Mouse (Mus musculus): Measurements from ENCODE around the gene Itsn1.
A peak's percentile ranks its signal among the peaks of the same experiment; 100 is the strongest.

Itsn1 gene

DNA sequence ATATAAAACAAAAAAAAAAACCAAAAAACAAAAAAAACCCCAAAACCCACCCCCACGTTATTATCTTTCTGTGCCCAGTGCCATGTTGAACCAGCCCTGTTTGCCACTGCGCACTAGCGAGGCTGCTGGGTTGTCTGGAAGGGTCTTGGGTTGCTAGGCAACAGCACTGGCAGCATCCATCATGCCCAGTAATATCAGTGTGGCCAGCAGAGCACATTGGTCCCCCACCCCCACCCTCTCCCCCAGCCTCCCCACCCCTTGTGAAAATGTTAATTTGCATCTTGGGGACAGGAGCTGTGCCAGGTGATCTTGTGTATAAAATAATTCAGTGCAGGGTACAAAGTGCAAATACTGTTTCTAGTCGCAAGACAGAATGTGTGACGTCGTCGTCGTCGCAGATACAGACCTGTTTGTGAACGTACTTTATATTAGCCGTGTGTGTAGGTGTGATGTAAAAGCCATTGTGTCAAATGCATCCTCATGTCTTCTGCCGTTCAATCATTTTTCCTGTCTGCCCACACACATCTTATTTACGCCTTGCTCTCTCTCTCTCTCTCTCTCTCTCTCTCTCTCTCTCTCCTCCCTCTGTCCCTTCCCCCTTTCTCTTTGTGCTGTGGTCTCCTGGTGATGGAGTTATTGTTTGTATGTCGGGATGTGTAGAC, 233.9 kb downstream of the Itsn1 start:
- DNase-seq: peak in 1 of 2 experiments; percentile 15

GRCm38 (mm10) chr16:91963556-91963900, 234.4 kb downstream of the Itsn1 start:
- no peak for DNase-seq

GRCm38 (mm10) chr16:91964308-91965178, 235.5 kb downstream of the Itsn1 start:
- DNase-seq: no peak

GRCm38 (mm10) chr16:91968725-91969124, 239.6 kb downstream of the Itsn1 start:
- no peak for DNase-seq

DNA sequence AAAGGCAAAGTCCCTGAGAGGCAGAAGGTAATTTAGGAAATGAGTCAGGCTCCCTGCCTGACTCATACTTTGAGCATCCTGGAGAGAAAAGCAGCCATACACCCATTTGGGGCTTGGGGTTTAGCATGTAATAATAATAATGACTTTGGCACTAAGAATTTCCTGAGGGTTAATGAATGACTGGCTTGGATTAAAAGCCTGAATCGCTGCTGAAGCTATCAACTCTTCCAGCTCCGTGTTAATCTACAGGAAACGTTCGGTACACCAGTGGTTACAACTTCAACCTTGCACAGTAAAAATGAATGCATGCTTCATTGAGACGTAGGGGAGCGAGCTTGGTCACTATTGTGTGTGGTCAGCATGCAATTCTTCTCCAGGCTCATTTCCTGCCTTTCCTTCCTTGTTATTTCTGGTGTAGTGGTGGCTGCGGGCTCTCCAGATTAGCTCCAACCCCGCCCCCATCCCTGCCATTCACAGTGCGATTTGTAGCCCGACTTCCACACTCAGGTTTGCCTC, 240.5 kb downstream of the Itsn1 start:
- DNase-seq: no peak

Measured in cerebellum, adult 18-20 months (tissue).